Mouse (Mus musculus) liver, embryonic 14.5 days (tissue): ENCODE measurements around the gene Cenpu.

Experiments used
- CTCF ChIP-seq: IDR thresholded peaks from 2 replicates; pipeline ENCODE4 v1.5.1; 2016; ENCODE audit warnings: antibody characterized with exemption, low read depth, control low read depth
- EP300 ChIP-seq: IDR thresholded peaks from 2 replicates; pipeline ENCODE4 v1.6.1; 2016; ENCODE audit warnings: antibody characterized with exemption, low read depth

DNA sequence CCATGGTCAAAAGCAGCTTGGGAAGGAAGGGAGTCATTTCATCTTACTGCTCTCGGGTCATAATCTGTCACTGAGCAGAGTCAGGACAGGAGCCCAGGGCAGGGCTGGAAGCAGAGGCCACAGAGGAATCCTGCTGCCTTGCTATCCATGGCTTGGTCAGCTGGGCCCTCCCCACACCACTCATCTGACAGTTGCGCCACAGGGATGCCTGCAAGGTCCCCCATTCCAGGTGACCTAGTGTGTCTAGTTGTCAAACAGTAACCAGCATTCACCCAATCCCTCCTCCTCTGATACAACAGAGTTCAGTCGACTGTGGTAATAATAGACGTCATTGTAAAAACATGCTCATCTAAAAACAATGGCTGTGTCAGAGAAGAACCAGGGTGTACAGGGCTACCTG, 22.3 kb upstream of the Cenpu start:
- TF ChIP-seq CTCF: no peak
- TF ChIP-seq EP300: no peak
